Mouse (Mus musculus) urinary bladder, postnatal 14 days (tissue): ENCODE measurements around the gene Lmna.

Experiments used
- DNase-seq: peaks from one replicate; pipeline ENCODE4 v3.0.0; 2021; ENCODE audit warnings: low spot score

Gene Lmna

DNA sequence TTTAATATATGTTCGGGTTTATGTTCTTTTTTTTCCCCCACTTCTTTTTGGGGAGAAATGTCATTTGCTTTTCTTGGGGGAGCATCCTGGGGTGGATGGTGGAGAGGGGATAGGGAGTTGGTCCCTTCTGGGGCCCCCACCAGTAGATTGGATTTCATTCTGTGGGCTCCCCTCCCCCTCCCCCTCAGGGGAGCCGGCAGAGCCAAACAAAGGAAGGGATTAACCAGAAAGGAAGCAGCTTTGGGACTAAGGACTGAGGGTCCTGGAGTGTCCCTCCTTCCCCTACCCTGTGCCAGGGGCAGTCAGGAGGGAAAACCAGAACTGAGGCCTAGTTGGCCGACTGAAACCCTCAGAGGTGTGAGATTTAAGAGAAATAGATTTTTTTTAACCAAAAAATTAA is 29.6 kb upstream of the Lmna start:
- DNase-seq: no peak

- DNase-seq: no peak
Measured at GRCm38 (mm10) chr3:88538271-88539145, 28.8 kb upstream of the Lmna start.

DNA sequence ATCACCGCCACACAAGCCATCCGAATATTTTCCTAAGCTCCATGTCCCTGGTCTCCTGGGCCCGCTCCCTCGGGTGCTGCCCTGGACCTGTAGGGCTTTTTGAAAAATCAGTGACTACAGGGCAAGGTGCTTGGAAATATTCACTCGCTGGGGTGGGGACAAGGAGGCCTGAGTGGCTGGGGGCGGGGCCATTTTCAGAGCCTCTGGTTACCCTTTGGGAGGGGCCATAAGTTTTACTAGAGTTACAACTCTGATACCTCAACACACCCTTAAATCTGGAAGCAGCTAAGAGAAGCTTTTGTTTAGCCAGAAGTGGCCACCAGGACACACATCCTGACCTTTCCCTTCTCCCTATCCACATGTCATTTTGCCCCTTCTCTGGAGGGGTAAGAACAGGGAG is 27.4 kb upstream of the Lmna start:
- no peak for DNase-seq

GRCm38 (mm10) chr3:88536103-88536930 is 26.6 kb upstream of the Lmna start:
- DNase-seq: peak; percentile 84

GRCm38 (mm10) chr3:88535527-88535926 is 25.8 kb upstream of the Lmna start:
- no peak for DNase-seq

DNA sequence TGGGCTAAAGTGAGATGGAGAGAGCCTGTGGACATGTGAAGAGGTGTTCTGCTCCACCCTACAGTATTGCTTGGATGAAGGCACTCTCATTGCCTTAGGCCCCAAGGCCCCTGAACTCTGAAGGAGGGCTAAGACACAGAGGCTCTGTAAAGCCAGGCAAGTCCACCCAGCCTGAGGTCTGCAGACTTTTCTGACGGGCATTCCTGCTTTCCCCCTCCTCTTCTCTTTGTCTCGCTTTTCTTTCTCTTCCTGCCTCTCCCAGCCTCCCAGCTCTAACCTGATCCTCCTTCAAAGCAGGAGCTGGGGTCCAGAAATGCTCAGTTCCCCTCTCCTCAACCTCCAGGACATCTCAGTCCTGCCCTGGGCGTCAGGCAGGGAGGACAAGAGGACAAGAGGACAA is 25.2 kb upstream of the Lmna start:
- DNase-seq: no peak

- no peak for DNase-seq
Measured at GRCm38 (mm10) chr3:88533706-88534105, 23.9 kb upstream of the Lmna start.

DNA sequence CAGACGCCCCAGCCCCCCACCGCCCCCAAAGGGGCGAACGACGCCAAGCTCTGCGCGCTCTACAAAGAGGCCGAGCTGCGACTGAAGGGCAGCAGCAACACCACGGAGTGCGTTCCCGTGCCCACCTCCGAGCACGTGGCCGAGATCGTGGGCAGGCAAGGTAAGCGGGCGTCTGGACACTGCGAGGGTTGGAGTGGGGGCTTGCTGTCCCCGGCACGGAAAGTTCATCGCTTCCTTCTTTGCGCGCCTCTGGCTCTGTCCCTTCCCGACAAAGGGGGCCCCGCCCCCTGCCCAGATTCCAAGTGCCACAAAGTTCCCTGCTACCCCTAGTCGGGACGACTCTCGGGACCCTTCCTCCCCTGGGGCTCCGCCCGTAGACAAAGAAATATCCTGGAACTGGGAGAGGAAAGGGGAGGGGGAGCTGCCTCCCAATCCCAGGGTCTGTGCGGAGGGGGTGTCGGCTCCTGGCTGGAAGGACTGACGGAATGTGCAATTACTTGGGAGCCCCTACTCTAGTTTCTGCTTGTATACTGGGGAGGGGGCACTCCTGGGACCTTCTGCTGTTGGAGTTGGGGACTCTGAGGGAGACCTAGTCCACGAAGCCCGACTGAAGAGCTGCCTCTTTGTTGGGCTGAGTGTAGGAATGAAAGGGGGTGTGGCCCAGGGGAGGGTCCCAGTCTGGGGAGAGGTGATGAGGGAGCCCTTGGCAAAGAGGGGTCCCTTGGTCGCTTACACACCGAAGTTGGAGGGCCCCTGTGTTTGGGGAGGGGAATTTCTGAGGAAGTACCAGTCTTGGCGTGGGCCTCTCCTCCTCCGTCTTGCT is 23.1 kb upstream of the Lmna start:
- DNase-seq: no peak

DNA sequence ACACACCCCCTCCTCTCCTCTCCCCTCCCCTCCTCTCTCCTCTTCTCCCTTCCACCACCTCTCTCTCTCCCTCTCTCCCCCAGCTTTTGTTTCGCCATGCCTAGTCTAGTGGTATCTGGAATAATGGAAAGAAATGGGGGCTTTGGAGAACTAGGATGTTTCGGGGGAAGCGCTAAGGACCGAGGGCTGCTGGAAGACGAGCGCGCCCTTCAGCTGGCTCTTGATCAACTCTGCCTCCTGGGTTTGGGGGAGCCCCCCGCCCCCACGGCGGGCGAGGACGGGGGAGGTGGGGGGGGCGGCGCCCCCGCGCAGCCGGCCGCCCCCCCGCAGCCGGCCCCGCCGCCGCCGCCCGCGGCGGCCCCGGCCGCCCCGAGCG is 22.5 kb upstream of the Lmna start, which contains the start of gene Mex3a:
Gene Mex3a (plus strand): TSS at position 97 of the 376 bp plus-strand sequence.
- DNase-seq: no peak

DNA sequence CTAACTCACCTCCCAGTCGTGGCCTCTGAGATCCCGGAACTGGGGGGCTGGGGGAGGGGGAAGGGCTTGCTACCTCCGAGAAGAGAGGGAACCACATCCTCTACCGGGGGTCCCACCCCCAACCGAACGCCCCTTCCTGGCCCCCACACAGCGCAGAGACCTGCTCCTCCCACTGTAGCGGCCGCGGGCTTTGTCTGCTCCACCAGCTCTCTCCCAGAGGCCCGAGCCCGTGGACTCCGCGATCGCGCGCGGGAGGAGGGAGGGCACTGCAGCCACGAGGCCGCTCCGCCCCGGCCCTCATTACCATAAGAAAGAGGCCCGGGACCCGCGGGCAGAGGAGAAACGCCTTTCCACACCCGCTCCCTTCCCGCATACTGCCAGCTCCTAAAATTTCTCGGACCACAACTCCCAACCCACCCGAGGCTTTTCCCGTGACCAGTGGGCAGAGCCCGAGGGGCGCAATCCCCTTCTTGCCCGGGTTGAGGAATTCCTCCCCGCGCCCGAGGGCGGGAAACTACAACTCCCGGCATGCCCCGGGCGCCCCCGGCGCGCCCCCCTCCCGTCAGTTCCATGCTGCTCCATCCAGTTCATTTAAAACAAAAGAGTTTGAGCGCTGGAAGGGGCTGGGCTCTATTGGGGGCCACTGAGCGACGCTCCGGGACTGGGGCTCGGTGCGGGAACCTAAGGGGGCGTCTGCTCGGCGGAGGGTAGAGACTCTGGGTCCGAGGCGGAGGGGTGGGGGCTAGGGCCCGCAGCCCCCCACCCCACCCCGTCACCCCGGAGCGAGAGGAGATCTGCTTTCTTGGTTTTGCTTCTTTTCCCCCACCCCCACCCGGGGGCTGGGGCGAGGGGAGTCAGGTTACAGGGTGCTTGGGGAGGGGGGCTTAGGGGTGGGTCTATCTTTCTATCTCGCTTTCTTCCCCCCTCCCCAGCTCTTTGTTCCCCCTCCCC is 21.9 kb upstream of the Lmna start:
- peak; percentile 88 for DNase-seq

GRCm38 (mm10) chr3:88530082-88530864 is 20.5 kb upstream of the Lmna start:
- DNase-seq: no peak

GRCm38 (mm10) chr3:88529204-88530000 is 19.6 kb upstream of the Lmna start:
- DNase-seq: no peak

DNA sequence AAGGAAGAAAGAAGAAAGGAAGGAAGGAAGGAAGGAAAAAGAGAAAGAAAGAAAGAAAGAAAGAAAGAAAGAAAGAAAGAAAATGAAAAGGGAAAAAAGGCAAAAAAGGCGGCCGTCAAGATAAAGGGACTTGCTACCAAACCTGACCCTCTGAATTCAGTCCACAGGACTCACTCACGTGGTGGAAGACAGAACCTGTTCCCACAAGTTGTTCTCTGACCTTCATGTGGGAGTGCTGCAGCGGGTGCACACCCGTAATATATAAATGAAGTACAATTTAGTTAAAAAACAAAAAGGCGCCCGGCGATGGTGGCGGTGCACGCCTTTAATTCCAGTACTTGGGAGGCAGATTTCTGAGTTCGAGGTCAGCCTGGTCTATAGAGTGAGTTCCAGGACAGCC is 18.9 kb upstream of the Lmna start:
- no peak for DNase-seq

DNA sequence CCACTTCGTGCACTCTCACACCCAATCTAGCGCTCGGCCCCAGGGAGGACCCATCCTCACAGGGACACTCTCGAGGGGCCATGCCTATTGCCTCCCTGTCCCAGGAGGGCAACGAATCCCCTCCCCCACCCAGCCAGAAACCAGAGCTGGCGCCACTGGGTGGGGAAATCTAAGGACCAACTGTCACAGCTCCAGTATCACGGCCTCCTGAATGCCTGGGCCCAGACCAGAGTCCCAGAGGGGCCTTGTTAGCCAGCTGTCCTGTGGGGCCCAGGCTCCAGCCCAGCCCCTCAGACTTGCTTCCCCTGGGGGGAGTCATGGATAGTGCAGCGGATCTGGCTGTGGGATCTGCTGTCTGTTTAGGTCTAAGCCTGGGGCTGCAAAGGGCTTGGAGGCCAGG is 17.8 kb upstream of the Lmna start:
- no peak for DNase-seq

- peak; percentile 89 for DNase-seq
Measured at GRCm38 (mm10) chr3:88526157-88527131, 16.7 kb upstream of the Lmna start.

- DNase-seq: no peak
Measured at GRCm38 (mm10) chr3:88525021-88525420, 15.3 kb upstream of the Lmna start.

DNA sequence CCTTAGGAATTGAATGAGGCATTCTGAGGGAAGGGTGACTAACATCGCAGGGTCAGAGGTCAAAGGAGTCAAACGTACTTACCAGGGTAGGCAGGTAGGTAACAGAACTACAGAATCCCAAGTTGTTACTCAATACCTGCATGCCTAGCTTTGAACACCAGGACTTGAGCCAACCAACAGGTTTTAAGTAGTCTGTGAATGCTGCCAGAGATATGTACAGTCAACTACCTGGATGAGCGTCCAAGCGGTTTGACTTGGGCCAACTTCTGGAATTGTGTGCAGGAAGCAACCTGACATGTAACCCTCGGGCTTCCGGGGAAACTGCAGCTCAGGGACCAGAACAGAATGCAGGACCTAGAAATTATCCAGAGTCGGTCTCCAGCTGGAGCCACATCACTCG is 13.3 kb upstream of the Lmna start:
- no peak for DNase-seq

DNA sequence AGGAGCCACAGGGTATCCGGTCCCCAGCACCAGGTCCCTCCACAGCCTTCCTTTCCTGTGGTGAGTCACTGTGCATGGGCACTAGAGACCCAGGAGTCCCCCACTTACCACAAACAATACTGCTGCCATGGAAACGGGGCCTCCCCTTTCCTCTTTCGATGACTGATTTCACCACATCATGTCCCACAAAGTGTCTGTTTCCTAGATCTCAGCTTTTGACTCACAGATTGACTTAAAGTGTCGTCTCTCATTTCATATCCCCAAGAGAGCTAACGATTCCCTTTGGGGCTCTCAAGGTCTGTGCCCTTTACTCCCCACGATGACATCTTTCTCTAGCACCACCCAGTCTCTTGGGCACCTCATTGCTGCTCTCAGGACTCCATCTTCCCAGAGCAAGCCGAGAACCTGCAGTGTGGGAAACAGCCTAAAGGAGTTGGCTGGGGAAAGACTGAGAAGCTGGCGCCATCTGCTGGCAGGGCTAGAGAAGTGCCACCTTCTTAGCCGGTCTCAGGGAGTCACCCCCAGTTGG is 12.1 kb upstream of the Lmna start:
- DNase-seq: peak; percentile 68
